Mouse (Mus musculus) cortical plate, adult 2 months (tissue): Measurements from ENCODE around the gene Gm10665.
"Not testable (repeated sequence)": the region's sequence is repeated elsewhere in the genome, so short reads cannot be mapped to it uniquely, and the experiment has no call there.

ENCODE experiments used
- CTCF ChIP-seq: fragments of 200-500 bp; IDR thresholded peaks from 2 replicates; pipeline ENCODE4 v1.5.1; 2011; ENCODE audit warnings: mild to moderate bottlenecking, control low read depth, low read length; ENCODE audit not compliant: insufficient read depth; ENCODE audit errors: extremely low read depth
- POLR2A ChIP-seq: fragments of 200-500 bp; IDR thresholded peaks from 2 replicates; pipeline ENCODE4 v1.6.1; 2011; ENCODE audit warnings: mild to moderate bottlenecking, low read length, control low read depth; ENCODE audit not compliant: insufficient read depth; ENCODE audit errors: extremely low read depth

GRCm38 (mm10) chr7:22413283-22413682 is 50.6 kb downstream of the Gm10665 start, which contains the start of gene Vmn1r148:
- TF ChIP-seq CTCF, POLR2A: not testable (repeated sequence)
